In genomic region chr17:71117956-71118355, GRCm38 (mm10) we compare ENCODE assay signal across 22 mouse cellular contexts.
A peak's percentile ranks its signal among the peaks of the same experiment; 100 is the strongest.
DNase-seq lines count a peak whose midpoint lies in the region; ATAC-seq and TF ChIP-seq lines count a peak whose summit lies in the region.
"Had no signal": no experiment of that assay in that cellular context is flagged by ENCODE, and none has a peak within 500 bp of the region (broad histone marks: within the 10 kb centered on the region; RNA-seq: fewer than 3 reads in every experiment).

No protein-coding gene starts in this region.

- peaks cover 4% of the 10 kb centered on the region; the same call in 1 of the 2 replicates for H3K4me1 ChIP-seq in heart, adult 2 months (ENCODE audit: control insufficient read depth, insufficient read depth, low read length)
- H3K4me1 ChIP-seq in heart, postnatal 0 days (ENCODE audit: control insufficient read depth, insufficient read depth) = peaks cover 11% of the 10 kb centered on the region
- no peaks in the 10 kb centered on the region for H3K4me1 ChIP-seq in forebrain, embryonic 13.5 days
- H3K4me1 ChIP-seq: hindbrain, embryonic 15.5 days; intestine, embryonic 15.5 days had no signal

- no peak for ATAC-seq in heart, postnatal 0 days (ENCODE audit: insufficient read depth, low read depth)
- peak; percentile 83 to 87 for ATAC-seq in hematopoietic stem cell, adult 5-6 weeks (replicated peaks in 1 of 2; ENCODE audit: insufficient read depth in 1 of 2, low FRiP score in 2 of 2, low TSS enrichment in 1 of 2, low read depth in 1 of 2, poor library complexity in 2 of 2, severe bottlenecking in 2 of 2)
- ATAC-seq in forebrain, embryonic 13.5 days = no peak
- ATAC-seq: intestine, embryonic 15.5 days had no signal

- peaks cover 10% of the 10 kb centered on the region for H3K36me3 ChIP-seq in heart, adult 2 months (ENCODE audit: control insufficient read depth, insufficient read depth, low read length)
- peaks cover 61% of the 10 kb centered on the region for H3K36me3 ChIP-seq in heart, postnatal 0 days (replicated peaks; ENCODE audit: control insufficient read depth, insufficient read depth, low read length)
- H3K36me3 ChIP-seq in forebrain, embryonic 13.5 days (ENCODE audit: poor library complexity, severe bottlenecking) = no peaks in the 10 kb centered on the region
- H3K36me3 ChIP-seq: embryonic facial prominence, embryonic 13.5 days; hindbrain, embryonic 15.5 days; intestine, embryonic 15.5 days; limb, embryonic 10.5 days had no signal

- no peak overlapping the region for H3K9ac ChIP-seq in heart, adult 2 months (ENCODE audit: low read depth, low read length)
- no peak overlapping the region for H3K9ac ChIP-seq in heart, postnatal 0 days (replicated peaks; ENCODE audit: low read depth, low read length)
- H3K9ac ChIP-seq in forebrain, embryonic 13.5 days = no peak overlapping the region
- H3K9ac ChIP-seq: embryonic facial prominence, embryonic 13.5 days; hindbrain, embryonic 15.5 days; intestine, embryonic 15.5 days; lung, embryonic 14.5 days had no signal

- H3K79me2 ChIP-seq in heart, adult 2 months (replicated peaks; ENCODE audit: control insufficient read depth, insufficient read depth, low read length) = no peaks in the 10 kb centered on the region

- TF ChIP-seq POLR2A in heart, adult 2 months (IDR thresholded peaks at IDR 0.05; ENCODE audit: insufficient read depth, low read depth, low read length) = no peak

- intact Hi-C loops in heart, adult 2 months (cut with DNase I) = no loop called here

- peak; percentile 96 for DNase-seq in heart, adult 11 months
- DNase-seq in heart, adult 2 months = no peak
- no peak for DNase-seq in heart, postnatal 0 days (ENCODE audit: low spot score)
- no peak for DNase-seq in heart, adult 8-10 months (ENCODE audit: low spot score)
- DNase-seq in left cerebral cortex, adult 8-10 months (ENCODE audit: low spot score in 2 of 2) = no peak
- no peak for DNase-seq in lung, postnatal 4 days
- DNase-seq: adrenal gland, postnatal 25 days; cerebellum, adult 2 months; gastrocnemius, adult 2 months; kidney, postnatal 36 days; lung, embryonic 14.5 days; lung, postnatal 36 days; midbrain, embryonic 14.5 days had no signal

- H3K27me3 ChIP-seq in heart, adult 2 months (ENCODE audit: control insufficient read depth, insufficient read depth, low read length) = no peaks in the 10 kb centered on the region
- no peaks in the 10 kb centered on the region for H3K27me3 ChIP-seq in heart, postnatal 0 days (ENCODE audit: control insufficient read depth, insufficient read depth, low read length)
- no peaks in the 10 kb centered on the region for H3K27me3 ChIP-seq in forebrain, embryonic 13.5 days
- H3K27me3 ChIP-seq: embryonic facial prominence, embryonic 13.5 days; hindbrain, embryonic 15.5 days; intestine, embryonic 15.5 days had no signal

- no peak for TF ChIP-seq EP300 in heart, adult 2 months (IDR thresholded peaks at IDR 0.05; ENCODE audit: insufficient read depth, low read depth, low read length)
- no peak for TF ChIP-seq EP300 in heart, postnatal 0 days (IDR thresholded peaks at IDR 0.05; ENCODE audit: low read depth)

- H3K9me3 ChIP-seq in heart, postnatal 0 days (replicated peaks; ENCODE audit: control insufficient read depth, low read length) = no peaks in the 10 kb centered on the region
- H3K9me3 ChIP-seq in forebrain, embryonic 13.5 days (replicated peaks) = no peaks in the 10 kb centered on the region
- H3K9me3 ChIP-seq: embryonic facial prominence, embryonic 13.5 days; hindbrain, embryonic 15.5 days; intestine, embryonic 15.5 days; limb, embryonic 10.5 days had no signal

- TF ChIP-seq CTCF in heart, adult 2 months (IDR thresholded peaks at IDR 0.05) = no peak
- no peak for TF ChIP-seq CTCF in heart, postnatal 0 days (IDR thresholded peaks at IDR 0.05; ENCODE audit: low read depth)

- 54% methylated on average over 4 of the region's 4 CpGs for WGBS in heart, adult 2 months
- WGBS in heart, postnatal 0 days = 69% methylated on average over 4 of the region's 4 CpGs
- WGBS in forebrain, embryonic 13.5 days = 94% methylated on average over 4 of the region's 4 CpGs

- H3K4me3 ChIP-seq in heart, adult 2 months = no peak overlapping the region
- no peak overlapping the region for H3K4me3 ChIP-seq in heart, postnatal 0 days (ENCODE audit: low read depth, low read length)
- H3K4me3 ChIP-seq in forebrain, embryonic 13.5 days = no peak overlapping the region
- H3K4me3 ChIP-seq: embryonic facial prominence, embryonic 13.5 days; gastrocnemius, adult 2 months; hindbrain, embryonic 15.5 days; intestine, embryonic 15.5 days; left cerebral cortex, adult 2 months; limb, embryonic 10.5 days; myocyte had no signal

- H3K27ac ChIP-seq in heart, adult 2 months = no peak overlapping the region
- H3K27ac ChIP-seq in heart, postnatal 0 days (ENCODE audit: low read depth) = peak overlapping the region; percentile 47; the same call in 1 of the 2 replicates
- H3K27ac ChIP-seq in forebrain, embryonic 13.5 days = no peak overlapping the region
- H3K27ac ChIP-seq: embryonic facial prominence, embryonic 13.5 days; gastrocnemius, adult 2 months; hindbrain, embryonic 15.5 days; intestine, embryonic 15.5 days; left cerebral cortex, adult 2 months; limb, embryonic 10.5 days had no signal

- H3K4me2 ChIP-seq in heart, postnatal 0 days (ENCODE audit: low read depth, low read length) = no peak overlapping the region
- H3K4me2 ChIP-seq in forebrain, embryonic 13.5 days = no peak overlapping the region
- H3K4me2 ChIP-seq: embryonic facial prominence, embryonic 13.5 days; hindbrain, embryonic 15.5 days; intestine, embryonic 15.5 days; liver, embryonic 11.5 days; lung, embryonic 14.5 days had no signal

Comparison
In these comparisons a context has a peak if more than half of its experiments do, and no peak if none do; other contexts are left out.
1. ATAC-seq: peak in hematopoietic stem cell, adult 5-6 weeks (2 of 2); none in heart, postnatal 0 days (single experiment) and forebrain, embryonic 13.5 days (single experiment).